Mouse (Mus musculus) embryonic fibroblast, embryonic 13.5 days (primary cell): ENCODE measurements at regions not wholly inside any gene's neighbourhood (a gene's known extent, or its start where the extent isn't known, plus 50 kb on each side); places are given as distances from the start of the nearest gene placed in this dataset.

ENCODE experiments used
- H3K27ac ChIP-seq: 2 replicates; pipeline ENCODE4 v1.5.1; 2012; ENCODE audit warnings: low read length, control low read depth, inconsistent platforms; ENCODE audit not compliant: insufficient read depth
- H3K4me1 ChIP-seq: 2 replicates; pipeline ENCODE4 v1.6.1; 2011; ENCODE audit warnings: low read length; ENCODE audit not compliant: control insufficient read depth, insufficient read depth
- H3K4me3 ChIP-seq: 2 replicates; pipeline ENCODE4 v1.5.1; 2011; ENCODE audit warnings: mild to moderate bottlenecking, control low read depth, low read length; ENCODE audit not compliant: insufficient read depth
- CTCF ChIP-seq: IDR thresholded peaks from 2 replicates; pipeline ENCODE4 v1.5.1; 2011; ENCODE audit warnings: mild to moderate bottlenecking, control low read depth, low read length, moderate library complexity, borderline replicate concordance; ENCODE audit not compliant: insufficient read depth
- POLR2A ChIP-seq: IDR thresholded peaks from 2 replicates; pipeline ENCODE4 v1.6.1; 2011; ENCODE audit warnings: low read depth, mild to moderate bottlenecking, control low read depth, low read length, moderate library complexity

DNA sequence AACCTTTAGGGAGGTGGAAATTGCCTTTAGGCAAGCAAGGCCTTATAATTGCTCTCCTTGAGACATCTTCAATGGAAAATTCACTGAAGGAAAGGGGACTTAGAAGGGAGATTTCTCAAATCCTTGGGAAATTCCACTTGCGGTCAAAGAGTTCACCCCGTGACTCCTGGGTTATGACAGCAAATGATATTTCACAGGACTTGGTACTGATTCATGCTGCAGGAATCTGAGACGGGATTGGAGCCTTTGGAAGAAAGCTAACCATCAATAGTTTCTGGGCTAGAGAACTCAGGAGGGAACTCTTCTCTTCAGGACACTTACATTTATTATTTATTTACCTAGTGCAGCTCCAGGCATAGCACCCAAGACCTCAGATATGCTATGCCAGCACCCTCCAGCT, 52.8 kb upstream of the Cxcl5 start:
- no peak overlapping the region for H3K4me3 ChIP-seq
- TF ChIP-seq CTCF (no peak), POLR2A (no peak)
- peaks cover 12% of the 10 kb centered on the region; the same call in 1 of the 2 replicates for H3K4me1 ChIP-seq
- peak overlapping the region; percentile 73 for H3K27ac ChIP-seq

DNA sequence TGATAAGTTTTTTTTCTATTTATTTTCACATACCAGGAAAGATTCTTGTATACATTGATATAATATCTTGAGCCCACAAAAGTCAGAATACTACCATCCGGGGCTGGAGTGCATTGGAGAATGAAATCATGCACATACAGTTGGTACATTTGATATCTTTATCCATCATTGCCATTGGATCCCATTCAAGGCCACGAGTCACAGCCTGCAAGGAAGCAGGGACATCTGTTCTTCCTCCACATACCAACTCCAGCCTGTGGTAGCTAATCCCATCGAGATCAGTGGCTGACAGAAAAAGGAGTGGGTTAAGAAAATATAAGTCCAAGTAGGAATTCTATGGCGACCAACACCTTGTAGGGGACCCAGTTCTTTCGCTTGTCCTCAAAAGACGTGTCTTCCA, 55.5 kb upstream of the Cxcl5 start:
- TF ChIP-seq CTCF, result no peak
- no peak for TF ChIP-seq POLR2A
- peak overlapping the region; percentile 32; the same call in 1 of the 2 replicates for H3K27ac ChIP-seq
- H3K4me1 ChIP-seq, result peaks cover 12% of the 10 kb centered on the region; the same call in 1 of the 2 replicates
- no peak overlapping the region for H3K4me3 ChIP-seq

DNA sequence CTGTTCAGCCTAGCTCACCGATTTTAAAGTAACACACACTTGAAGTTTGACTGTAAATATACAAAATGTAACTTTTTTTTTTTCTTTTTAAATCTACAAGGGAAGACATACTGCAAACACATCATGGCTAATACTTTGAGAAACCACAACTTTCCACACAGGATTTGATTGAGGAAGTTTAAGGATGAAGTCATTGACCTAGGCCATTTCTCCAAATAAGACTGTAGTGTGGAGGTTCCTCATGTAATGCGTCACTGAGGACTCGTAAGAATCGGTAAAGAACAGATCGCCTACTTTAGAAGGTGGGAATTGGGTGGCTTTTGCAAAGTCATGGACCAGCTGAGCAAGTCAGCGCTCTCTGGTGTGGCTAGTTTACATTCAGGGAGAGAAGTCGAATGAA, 59.0 kb upstream of the Cxcl5 start:
- peaks cover 5% of the 10 kb centered on the region; the same call in 1 of the 2 replicates for H3K4me1 ChIP-seq
- no peak overlapping the region for H3K4me3 ChIP-seq
- H3K27ac ChIP-seq, result no peak overlapping the region
- TF ChIP-seq POLR2A, result no peak
- no peak for TF ChIP-seq CTCF

DNA sequence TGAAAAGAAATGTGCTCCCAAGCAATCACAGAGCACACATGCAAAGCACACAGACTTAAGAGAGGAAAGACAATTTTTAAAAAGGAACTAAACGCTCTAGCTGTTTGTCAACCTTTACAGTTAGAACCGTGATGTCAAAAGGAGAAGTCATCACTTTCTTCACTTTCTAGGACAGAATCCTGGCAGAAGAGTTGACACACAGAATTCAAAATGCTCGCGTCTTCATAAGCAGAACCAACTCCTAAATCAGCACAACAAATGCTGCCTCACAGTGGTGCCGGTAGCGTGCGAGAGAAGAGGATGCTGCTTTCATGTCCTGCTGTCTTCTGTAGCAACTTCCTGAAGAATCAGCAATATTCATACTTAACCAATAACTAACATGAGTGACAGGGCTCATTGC, 55.6 kb upstream of the Rassf6 start:
- Histone ChIP-seq H3K4me3 (no peak overlapping the region), H3K4me1 (peaks cover 4% of the 10 kb centered on the region; the same call in 1 of the 2 replicates), H3K27ac (no peak overlapping the region)
- TF ChIP-seq POLR2A (no peak), CTCF (no peak)

DNA sequence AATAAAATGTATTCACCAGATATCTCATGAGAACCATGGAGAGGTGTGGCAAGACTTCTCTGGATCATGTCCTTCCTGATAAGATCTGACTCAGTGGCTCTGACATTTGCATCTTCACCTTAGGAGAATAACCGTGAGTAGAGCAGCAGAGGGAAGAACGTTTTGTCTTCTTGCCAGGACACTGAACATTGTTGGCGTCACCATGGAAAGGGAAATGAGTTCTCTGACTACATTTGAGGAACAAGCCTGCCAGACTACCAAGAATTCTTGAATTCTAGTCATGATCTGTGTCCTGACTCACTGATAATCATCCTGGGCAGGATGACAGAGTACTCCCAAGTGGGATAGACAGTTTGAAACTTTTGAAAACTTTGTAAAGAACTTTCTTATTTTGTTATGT, 54.0 kb upstream of the Rassf6 start:
- H3K4me3 ChIP-seq, result no peak overlapping the region
- peak overlapping the region; percentile 21; the same call in 1 of the 2 replicates for H3K27ac ChIP-seq
- H3K4me1 ChIP-seq, result peaks cover 11% of the 10 kb centered on the region
- TF ChIP-seq CTCF, result no peak
- no peak for TF ChIP-seq POLR2A

DNA sequence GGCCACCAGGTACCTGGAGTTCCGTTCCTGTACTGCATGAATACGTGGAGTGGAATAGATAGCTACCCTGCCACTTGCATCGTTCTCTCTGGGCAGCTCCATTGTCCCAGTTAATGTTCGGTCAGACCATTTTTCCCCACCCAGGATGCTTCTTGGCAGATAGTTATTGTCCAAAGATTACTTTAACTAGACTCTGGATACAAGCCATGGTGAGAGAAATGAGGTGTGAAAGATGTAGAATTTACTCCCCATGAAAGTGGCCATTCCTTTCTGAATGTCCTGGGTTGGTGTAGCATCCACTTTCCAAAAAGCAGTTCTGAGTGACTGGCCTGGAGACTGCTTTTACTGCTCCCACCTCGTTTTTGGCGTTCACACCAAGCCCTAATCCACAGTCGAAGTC, 50.3 kb upstream of the Rassf6 start:
- peaks cover 12% of the 10 kb centered on the region for H3K4me1 ChIP-seq
- TF ChIP-seq POLR2A (no peak), CTCF (no peak)

More for the DNA sequence above, 50.3 kb upstream of the Rassf6 start:
- Histone ChIP-seq H3K4me3 (no peak overlapping the region), H3K27ac (peak overlapping the region; percentile 12)
